Mouse (Mus musculus) fat pad, adult 2 months (tissue): ENCODE results near the gene Prima1.

Experiments
- DNase-seq: peaks from one replicate; pipeline ENCODE4 v3.0.0-alpha.2; 2011; ENCODE audit warnings: low read depth, low spot score; ENCODE audit errors: extremely low read depth

Gene Prima1

DNA sequence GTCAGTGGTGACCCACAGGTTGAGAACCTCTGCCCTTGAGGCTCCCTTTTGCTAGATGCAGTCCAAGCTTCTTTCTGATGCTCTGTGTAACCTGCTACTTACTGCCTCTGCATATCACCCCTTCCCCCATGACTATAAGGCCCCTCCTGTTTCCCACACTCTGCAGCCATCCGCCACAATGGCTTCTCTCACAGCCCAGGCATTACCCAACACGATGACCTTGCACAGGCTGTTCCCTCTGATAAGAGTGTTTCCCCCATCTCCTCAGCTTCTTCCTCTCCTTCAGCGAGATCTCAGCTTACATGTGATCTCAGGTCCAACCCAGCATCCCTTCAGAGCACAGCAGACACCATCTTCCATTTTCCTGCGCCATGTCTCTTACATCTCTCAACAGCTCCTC lies 12.9 kb downstream of the Prima1 start:
- DNase-seq: no peak

DNA sequence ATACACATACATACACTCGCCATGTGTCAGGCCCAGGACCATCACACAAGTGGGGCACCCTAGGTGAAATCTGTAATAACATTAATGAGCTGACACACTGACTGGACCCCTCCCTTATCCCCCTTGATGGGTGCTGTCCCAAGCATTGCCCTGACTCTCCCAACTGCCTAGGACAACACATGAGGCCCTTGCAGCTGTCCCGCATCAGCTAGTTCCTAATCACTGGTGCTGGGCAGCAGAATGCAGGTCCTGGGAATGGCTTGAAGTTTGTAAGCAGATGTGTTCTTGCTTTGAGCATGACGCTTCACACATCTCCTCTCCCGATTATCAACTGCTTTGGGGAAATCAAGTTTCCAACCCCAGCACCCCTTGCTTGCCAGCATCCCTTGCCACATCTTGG lies 15.8 kb downstream of the Prima1 start:
- DNase-seq: no peak

DNA sequence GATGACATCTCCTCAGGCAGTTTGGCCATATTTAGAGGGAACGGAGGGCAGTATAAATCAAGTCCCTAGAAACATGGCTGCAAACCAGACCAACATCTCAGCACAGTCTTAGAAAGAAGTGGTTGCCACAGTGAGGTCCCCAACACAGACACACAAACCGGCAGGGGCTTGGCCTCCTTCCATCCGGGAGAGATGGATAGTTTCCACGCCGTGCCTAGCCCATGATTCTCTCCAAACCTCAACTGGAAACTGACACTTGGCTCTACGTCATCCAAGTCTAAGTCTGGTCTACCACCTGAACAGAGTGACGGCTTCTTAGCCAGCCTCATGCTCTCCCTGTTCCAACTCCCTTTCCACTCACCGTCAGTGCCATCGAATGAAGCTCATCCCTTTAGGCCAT lies 18.3 kb downstream of the Prima1 start:
- DNase-seq: no peak

DNA sequence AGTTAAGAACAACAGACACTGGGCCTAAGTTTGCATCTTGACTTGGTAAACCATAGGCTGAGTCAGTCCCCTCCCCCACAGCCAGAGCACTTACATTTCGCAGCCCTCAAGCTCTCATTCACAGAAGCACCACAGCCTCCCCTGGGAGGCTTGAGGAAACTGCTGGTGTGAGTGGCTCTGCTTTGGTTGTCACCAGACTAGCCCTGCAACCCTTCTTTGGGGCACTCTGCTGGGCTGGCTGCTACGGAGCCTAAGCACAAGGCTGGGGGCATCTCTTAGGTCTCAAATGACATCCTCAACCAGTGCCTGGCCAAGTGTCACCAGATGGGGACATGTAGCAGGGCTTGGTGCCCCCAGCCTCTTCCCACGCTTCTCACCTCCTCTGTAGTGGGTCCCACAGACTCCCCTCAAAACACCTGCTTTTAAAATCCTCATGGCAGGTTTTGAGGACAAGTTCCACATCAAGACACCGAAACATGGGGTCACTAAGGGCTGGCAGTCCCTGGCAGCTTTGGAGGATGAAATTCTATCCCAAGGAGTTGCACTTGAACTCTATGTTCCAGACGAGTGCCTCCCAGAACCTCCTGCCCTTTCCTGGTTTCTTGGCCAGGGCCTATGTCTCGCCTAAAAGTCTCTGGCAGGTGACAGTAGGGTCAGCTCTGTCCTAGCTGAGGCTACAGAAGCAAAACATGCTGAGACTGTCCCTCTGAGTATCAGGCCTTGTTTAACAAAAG lies 25.9 kb downstream of the Prima1 start:
- DNase-seq: no peak

DNA sequence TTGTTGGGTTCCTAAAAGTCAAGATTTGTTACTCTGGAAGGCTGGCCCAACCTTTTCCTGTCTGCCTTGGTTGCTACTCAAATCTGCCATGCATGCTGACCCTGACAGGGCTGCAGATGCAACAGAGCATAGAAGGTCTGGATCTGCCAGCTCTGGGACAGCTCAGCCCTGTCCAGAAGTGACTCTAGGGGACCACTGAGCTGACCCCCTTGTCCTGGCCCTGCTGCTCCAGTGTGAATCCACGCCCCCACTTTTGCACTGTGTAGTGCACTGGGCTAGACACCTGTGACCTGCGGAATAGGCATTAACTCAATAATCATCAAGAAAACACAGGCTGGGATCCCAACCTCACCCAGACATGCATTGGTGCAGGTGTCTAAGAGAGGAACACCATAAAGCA lies 27.2 kb downstream of the Prima1 start:
- no peak for DNase-seq

DNA sequence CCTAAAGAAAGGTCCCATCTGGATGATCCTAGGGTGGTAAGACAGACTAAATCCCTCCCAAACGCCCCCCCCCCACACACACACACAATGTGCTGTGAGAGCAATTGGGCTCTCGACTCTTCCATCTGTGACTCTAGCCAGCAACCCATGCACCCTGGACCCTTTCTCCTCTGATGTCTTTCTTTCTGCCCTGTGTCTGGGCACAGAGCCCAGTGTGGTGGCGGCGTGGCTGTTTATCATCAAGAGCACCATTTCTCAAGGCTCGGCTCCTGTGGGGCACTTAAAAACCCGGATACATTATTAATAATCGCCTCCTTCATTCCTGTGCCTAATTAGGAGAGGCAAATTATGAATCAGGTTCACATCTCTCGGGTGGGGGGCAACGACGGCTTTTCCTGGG lies 27.7 kb downstream of the Prima1 start:
- DNase-seq: no peak

DNA sequence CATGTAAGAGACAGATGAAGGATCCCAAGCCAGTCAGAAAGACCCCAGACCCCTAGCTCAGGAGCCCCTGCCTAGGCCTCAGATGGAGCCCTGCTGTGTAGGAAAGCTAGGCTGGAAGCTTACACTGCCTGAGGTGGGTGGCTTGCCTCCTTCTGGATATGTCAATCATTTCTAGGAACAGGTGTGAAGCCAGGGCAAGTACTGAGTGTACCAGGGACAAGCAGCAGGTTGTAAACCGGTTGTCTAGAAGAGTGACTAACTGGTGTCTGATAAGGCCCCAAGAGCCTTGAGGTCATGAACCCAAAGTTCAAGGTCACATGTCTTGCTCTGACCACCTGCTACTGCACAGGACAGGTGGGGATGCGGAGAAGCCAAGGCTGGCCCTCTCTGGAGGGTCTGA lies 28.4 kb downstream of the Prima1 start:
- no peak for DNase-seq

DNA sequence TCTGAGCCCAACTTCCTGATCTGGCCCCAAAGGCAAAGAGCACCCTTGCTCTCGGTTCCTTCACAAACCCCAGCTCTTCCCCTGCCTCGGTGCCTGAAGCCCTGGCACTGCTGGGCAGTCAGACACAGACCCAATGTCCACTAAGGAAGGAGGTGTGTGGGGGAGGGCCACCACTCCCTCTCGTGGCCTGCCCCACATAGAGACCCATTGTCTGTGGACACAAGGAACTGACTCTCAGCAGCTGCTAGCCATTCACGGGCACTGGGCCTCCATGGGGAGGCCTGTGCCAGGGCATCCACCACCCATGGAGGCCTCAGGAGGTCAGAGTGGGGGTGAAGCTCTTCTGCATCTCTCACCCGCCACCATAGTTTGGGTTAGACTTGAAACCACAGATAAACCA lies 30.9 kb downstream of the Prima1 start:
- no peak for DNase-seq

DNA sequence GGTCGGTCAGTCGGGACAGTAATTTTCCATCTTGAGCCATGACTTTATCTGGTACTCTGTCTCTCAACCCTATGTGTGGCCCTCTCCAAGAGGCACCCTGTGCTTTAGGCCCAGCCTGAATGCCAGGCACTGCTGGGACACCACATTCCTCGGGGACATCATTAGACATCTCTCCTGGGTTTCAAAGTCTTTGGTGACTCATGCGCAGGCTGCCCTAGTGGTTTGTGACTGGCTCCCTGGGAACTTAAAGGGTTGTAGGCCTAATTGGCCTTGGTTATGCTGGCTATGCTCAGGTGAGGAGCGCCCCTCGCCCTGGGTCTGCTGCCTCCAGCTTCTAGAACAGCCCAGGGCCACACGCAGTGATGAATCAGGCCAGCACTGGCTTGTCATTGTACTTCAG lies 32.4 kb downstream of the Prima1 start:
- DNase-seq: no peak

DNA sequence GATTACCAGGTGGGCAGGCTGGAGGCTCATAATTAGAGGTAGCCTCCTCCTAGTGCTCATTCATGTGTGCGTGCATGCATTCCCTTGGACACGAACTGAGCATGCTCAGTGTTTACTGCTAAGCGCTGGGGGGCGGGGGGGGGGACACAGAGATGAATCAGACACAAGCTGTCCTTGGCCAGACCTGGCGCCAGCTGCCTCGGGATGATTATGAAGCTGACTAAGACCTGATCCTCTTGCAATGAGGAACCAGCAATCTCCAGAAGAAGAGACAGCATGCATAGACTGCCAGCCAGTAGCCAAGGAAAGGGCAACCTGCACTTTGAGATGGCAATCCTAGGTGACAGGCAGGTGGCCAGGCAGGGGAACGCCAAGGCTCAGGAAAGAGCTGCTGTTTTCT lies 36.4 kb downstream of the Prima1 start:
- no peak for DNase-seq

DNA sequence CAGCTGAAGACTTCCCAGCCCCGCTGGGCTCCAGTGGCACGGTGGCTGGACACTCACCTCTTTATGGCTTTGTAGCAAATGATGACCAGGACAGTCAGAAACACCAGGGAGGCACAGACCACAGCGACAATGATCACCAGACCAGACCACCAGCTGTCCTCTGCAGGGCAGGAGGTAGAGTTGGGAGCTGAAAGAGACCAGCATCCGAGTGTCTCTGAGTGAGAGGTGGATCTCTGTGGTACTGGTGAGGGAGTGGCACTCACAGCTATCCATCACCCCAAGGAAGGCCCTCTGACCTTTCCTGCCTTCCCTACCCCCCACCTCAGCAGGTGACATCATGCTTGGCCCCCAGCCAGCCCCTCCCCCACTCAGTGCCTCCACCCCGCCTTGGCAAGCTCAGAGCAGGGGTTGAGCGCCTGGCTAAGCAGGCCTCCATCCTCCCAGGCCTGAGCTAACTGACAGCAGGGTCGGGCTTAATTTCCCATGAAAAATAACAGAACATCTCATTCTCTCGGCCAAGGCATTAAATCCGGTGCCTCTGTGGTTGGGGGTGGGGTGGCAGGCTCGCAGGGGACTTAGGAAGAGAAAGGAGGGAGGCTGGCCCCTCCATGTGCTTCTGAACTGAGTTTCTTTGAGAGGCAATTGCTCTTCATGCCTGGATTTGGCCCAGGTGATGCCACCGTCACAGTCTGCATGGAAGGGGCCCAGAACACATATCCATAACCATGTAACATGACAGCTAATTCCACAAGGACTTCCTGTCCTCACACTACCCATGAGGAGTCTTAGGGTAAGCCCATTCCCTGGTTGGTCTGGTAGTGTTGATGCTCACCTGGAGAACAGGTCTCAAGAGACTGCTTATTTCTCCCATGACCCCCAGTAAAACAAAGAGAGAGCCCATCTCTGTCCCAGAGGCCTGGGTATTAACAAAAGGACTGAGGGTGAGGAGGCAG lies 39.1 kb downstream of the Prima1 start:
- no peak for DNase-seq

DNA sequence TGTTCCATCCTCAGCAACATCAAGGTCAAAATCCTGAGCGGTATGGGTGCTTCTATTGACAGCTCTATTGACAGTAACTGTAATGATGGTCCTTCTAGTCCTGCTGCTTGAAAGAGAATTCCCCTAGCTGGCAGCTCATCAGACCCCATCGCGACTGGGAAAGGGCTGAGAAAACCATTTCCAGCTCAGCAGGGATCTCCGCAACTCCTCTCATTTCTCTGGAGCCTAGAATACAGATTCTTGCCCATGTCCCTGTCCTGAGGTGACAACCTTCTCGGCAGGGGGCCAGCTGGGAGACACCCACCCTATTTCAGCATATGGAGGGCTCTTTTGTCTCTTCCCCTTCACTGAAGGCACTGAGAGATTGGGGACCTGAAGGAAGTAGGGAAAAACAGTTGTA lies 49.0 kb downstream of the Prima1 start:
- no peak for DNase-seq

DNA sequence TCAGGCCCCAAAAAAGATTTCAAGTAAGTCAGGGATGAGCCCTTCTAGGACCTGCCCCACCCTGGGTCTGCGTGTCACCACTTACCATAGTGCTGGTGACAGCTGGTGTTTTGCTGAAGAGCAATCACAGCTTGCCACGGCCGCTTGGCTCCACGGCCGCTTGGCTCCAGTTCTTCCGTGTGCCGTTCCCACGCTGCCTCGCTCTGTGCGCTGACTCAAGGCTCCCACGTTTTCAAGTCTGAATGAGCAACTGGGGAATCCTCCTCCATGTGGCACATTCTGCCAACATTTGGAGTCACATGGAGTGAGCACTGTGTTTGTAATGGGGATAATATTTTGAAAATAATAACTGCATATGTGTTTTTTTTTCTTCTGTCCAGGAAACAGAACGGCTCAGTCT lies 52.2 kb downstream of the Prima1 start:
- DNase-seq: no peak

DNA sequence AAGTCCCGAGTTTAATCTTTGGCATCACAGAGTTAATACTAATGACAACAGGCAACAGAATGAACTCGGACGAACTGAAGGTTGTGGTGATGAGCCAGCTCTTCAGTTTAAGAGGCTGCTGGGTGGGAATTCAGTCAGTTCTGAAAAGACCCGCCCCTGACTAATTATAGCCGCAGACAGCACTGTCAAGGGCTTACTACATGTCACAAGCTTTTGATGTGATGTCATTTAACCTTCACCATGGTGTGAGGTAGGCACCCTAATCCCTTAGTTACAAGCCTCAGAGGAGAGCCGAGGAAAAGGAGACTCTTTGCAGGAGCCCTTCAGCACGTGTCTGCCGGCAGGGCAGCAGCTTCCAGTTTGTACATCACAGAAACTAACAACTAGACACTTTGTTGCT lies 53.7 kb downstream of the Prima1 start:
- no peak for DNase-seq

DNA sequence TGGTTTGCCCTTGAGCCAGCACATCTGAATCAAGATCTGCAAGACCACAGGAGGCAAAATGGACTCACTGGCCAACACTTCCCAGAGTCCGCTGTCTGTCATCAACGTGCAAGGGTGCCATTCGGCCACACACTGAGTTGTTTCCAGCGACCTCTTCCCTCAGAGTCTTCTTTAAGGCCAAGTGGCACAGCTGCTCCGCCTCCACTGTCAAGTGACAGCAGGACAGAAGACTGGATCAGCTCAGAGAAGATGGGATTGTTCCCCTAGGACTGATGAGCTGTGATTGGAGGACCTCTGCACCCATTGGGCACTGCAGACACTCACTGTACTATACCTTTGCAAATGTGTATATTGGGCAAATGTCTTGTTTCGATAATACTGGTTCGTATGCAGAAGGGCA lies 54.9 kb downstream of the Prima1 start:
- no peak for DNase-seq

DNA sequence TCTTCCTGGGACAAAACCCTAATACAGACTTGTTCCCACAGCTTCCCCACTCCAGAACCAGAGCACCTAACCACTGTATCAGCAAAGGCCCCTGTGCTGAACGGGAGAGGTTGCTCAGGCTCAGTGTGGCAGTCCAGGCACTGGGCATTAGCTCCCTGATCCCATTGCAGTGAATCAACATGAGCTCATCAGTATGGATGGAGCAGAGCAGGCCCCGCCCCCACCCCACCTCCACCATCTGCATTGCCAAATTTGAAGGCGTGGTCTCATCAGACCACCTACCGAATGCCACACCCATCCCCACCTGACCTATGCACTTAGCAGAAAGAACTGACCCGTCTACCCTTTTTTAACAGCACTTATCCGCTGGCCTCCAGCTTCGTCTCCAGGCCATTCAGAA lies 58.9 kb downstream of the Prima1 start:
- no peak for DNase-seq

DNA sequence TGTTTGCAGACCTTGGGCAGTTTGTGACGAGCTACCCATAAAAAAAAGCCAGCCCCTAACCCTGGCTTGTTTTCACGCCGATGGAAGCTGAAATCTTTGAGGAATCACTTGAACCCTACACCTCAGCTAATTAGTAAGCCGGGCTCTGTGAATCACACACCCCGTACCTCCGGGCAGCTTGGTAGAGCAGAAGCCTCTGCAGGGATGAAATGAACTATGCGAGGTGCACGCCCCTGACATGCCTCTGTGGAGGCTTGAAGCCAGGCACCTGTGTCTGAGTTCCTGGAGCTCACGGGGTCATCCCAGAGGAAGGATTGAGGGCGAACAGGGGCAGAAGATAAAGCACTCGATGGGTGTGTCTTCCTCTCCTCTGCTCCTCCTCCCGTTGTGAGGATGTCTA lies 73.1 kb downstream of the Prima1 start:
- no peak for DNase-seq

DNA sequence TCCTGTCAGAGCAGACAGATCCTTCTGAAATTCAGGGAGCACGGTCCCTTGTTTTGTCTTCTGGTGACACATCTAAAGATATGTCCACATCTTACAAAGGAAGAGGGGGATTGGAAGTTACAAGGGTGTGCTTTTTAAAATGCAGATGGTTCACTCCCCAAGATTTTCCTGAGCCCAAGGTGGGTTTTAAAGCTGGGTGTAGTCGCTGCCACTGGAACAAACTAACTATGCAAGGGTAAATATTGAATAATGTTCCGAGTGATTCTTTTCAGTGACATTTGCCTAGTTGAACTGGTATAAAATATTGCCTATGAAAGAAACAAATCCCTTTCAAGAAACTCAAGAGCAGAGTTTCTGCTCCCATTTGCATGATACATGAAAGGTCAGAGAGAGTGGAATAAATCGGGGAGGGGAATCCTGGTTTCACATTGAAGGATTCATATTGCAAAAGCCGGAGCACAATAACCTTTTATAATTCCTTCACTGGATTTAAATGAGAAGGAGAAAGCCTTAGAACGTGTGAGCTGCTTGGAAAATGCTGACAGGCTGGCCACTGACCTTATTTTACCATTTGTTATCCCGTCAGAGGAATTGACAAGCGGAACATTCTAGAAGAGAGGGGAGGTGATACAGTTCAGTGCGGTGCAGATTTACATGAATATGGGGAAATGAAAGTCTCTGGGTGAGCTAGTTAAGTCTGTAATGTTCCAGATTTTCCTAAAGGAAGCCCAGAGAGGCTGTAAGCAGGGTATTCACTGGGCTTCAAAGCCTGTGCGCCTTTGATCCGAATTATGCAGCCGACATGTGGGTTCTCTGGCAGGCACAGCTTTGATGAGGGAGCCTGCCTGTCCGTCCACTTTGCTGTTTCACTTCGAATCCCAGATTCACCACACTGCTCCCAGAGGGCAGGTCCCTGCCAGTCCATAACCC lies 77.6 kb downstream of the Prima1 start:
- no peak for DNase-seq

DNA sequence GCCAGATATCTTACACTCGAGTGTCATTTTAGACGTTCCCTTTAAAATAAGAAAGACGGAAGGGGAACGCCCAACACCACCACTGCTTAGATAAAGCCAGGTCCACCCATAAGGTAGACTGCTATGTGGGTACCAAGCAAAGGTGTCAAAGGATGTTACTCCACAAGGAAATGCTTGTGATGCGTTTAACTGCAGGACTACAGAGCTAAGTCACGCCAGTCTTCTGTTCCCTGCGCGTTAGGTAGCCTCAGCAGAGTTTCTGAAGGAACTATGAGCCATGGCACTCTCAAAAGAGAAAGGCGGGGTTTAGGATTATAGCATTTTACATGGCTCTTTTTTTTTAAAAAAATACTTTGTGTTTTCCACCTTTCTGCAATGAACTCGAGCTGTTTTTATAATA lies 78.4 kb downstream of the Prima1 start:
- no peak for DNase-seq

DNA sequence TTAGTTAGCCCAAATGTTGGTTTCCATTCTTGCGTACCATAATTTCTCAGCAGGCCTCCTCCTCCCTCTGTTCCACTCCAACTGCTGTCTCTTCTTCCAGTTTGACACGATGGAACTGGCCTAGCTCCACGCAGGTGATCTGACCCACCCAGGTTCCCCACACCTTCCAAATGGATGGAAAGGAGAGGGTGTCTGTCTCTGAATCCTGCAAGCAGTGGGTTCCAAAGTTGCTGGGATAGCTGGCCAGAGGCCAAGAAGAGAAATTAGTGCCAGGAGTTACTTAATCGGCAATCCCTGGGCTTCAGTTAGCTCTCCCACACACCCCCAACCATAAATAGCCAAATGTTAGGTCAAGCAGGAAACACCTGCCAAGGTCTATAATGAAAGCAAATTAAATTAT lies 81.2 kb downstream of the Prima1 start:
- no peak for DNase-seq

DNA sequence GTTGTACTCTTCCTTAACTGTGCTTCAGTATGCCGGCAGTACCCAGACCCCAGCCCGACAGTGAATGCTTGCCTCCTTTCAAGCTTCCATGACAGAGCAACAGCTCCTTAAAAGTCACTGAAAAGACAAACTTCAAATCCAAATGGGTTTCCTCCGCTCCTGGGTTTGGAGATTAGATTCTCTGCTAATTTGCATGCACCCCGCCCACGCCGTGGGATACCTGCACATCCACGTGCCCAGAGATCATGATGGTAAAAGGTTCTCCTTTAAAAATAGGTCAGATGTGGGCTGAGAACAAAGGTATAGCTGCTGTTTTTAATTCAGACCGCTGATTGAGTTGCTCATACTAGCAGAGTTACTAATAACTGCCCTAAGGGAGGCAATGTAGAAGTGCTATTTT lies 82.9 kb downstream of the Prima1 start:
- DNase-seq: no peak
